Mouse (Mus musculus): ENCODE results near the gene Zswim1. TPM values are rescaled to one million over a fixed set of nuclear protein-coding genes. Genes with fewer than 3 reads are reported as not detected.

Zswim1 gene
- total RNA-seq, 1 experiment: 21.5 TPM

DNA sequence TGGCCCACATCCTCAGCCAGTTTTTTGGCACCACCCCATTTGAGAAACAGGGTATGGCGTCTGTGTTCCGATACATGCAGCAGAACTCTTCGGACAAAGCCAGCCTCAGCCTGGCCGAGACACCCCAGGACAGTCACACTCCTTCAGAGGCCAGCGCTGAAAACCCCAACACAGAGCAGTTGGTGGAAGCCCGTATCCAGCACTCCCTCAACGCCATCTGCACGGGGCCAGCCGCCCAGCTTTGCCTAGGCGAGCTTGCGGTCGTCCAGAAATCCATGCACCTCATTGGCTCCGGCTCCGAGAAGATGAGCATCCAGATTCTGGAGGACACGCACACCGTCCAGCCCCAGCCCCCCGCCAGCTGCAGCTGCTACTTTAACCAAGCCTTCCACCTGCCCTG, 3.0 kb downstream of the Zswim1 start:
- no peak for TF ChIP-seq CHD2 (IDR thresholded peaks at IDR 0.05; ENCODE audit: low read depth, low read length)
- H3K9me3 ChIP-seq (ENCODE audit: control insufficient read depth, insufficient read depth, low read depth, low read length): no peaks in the 10 kb centered on the region
- peak overlapping the region; percentile 37 to 98 for H3K4me3 ChIP-seq (ENCODE audit: insufficient read depth in 1 of 2, low read depth in 1 of 2, low read length in 2 of 2, poor library complexity in 1 of 2, severe bottlenecking in 1 of 2)
- in situ Hi-C loops (cut with MboI; ENCODE audit: low sequenced_read_pairs in 2 of 2, unreplicated experiment in 2 of 2): no loop called here
- H3K27ac ChIP-seq (ENCODE audit: insufficient read depth, low read depth, low read length, poor library complexity, severe bottlenecking): no peak overlapping the region
- no peak for DNase-seq (ENCODE audit: low read depth, low spot score)
- H3K36me3 ChIP-seq (ENCODE audit: control insufficient read depth, insufficient read depth, low read length, poor library complexity, severe bottlenecking): peaks cover 43% of the 10 kb centered on the region
- H3K9ac ChIP-seq (ENCODE audit: insufficient read depth, low read depth, low read length, poor library complexity, severe bottlenecking): peak overlapping the region; percentile 48
- H3K4me1 ChIP-seq (ENCODE audit: control insufficient read depth in 2 of 2, insufficient read depth in 2 of 2, low read length in 2 of 2, poor library complexity in 1 of 2): peaks cover 6 to 38% of the 10 kb centered on the region in 2 experiments; a peak in 3 of 4 replicates

DNA sequence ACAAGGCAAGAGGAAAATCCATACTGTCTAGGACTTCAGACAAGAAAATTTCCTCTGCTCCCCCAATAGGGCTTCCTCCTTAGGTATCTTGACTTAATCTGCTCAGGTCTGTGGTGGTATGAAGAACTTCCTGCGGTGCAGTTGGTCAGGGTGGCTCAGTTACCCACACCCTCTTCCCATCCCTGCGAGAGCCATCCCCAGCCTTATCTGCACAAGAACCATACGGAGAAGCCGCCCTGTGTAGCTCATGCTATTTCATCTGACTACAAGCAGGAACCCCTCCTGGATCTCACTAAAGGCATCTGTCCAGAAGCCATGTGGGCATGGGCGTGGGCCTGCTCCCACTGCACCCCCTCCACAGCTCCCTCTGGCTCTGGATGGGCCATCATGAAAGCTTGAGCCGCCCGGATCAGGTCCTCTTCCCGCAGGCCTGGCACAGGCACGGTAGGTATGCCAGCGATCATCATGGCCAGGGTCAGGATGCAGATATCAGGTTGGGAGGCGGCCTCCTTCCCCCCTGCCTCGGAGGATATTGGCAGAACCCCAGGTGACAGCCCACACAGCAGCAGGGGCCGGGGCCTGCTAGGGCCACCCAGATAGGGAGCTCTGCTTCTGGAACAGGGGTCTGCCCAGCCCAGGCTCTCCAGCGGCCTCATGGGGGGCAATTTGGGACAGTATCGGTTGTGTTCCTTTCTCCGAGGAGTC, 4.8 kb downstream of the Zswim1 start:
- Histone ChIP-seq H3K4me1 (ENCODE audit: control insufficient read depth in 2 of 2, insufficient read depth in 2 of 2, low read length in 2 of 2, poor library complexity in 1 of 2) (peaks cover 6 to 29% of the 10 kb centered on the region in 2 experiments; a peak in 3 of 4 replicates), H3K27ac (ENCODE audit: insufficient read depth, low read depth, low read length, poor library complexity, severe bottlenecking) (no peak overlapping the region; the same call in 1 of the 2 replicates), H3K9ac (ENCODE audit: insufficient read depth, low read depth, low read length, poor library complexity, severe bottlenecking) (peak overlapping the region; percentile 33), H3K4me3 (ENCODE audit: insufficient read depth in 1 of 2, low read depth in 1 of 2, low read length in 2 of 2, poor library complexity in 1 of 2, severe bottlenecking in 1 of 2) (peak overlapping the region in 1 of 2 experiments; percentile 21; a peak in 1 of 4 replicates), H3K36me3 (ENCODE audit: control insufficient read depth, insufficient read depth, low read length, poor library complexity, severe bottlenecking) (peaks cover 39% of the 10 kb centered on the region), H3K9me3 (ENCODE audit: control insufficient read depth, insufficient read depth, low read depth, low read length) (no peaks in the 10 kb centered on the region)
- TF ChIP-seq HCFC1 (IDR thresholded peaks at IDR 0.05; ENCODE audit: borderline replicate concordance, insufficient read depth, low read length) (no peak), MAFK (IDR thresholded peaks at IDR 0.05; ENCODE audit: insufficient read depth, low read depth, low read length) (no peak), ZNF384 (IDR thresholded peaks at IDR 0.05; ENCODE audit: low read depth, low read length) (no peak), CHD2 (IDR thresholded peaks at IDR 0.05; ENCODE audit: low read depth, low read length) (no peak), ZC3H11A (IDR thresholded peaks at IDR 0.05; ENCODE audit: borderline replicate concordance, low read depth, low read length) (no peak)
- in situ Hi-C loops (cut with MboI; ENCODE audit: low sequenced_read_pairs in 2 of 2, unreplicated experiment in 2 of 2): no loop called here
- no peak for DNase-seq (ENCODE audit: low read depth, low spot score)

DNA sequence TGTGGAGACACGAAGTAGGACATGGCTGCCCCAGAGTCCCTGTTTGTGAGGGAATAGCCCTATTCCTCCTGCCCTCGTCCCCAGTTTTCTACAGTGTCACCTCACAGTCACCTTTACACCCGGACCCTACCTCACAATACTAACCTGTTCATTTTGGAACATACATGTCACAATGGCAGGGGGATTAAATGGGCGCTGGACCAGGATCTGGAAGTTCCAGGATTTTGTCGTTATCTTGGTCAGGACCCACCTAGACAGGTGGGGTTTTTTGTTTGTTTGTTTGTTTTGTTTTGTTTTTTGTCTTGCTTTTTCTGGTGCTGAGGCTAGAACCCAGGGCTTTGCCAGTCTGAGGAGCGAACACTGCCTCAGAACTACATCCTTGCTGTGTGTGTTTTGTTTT, 6.0 kb downstream of the Zswim1 start, which contains the start of gene Spata25:
Gene Spata25 (minus strand): TSS at position 101 of the 400 bp plus-strand sequence.
- Histone ChIP-seq H3K9me3 (ENCODE audit: control insufficient read depth, insufficient read depth, low read depth, low read length) (no peaks in the 10 kb centered on the region), H3K4me3 (ENCODE audit: insufficient read depth in 1 of 2, low read depth in 1 of 2, low read length in 2 of 2, poor library complexity in 1 of 2, severe bottlenecking in 1 of 2) (peak within 1 kb of the TSS in 1 of 2 experiments; percentile 21; a peak in 1 of 4 replicates), H3K27ac (ENCODE audit: insufficient read depth, low read depth, low read length, poor library complexity, severe bottlenecking) (peak within 1 kb of the TSS; percentile 54), H3K9ac (ENCODE audit: insufficient read depth, low read depth, low read length, poor library complexity, severe bottlenecking) (peak within 1 kb of the TSS; percentile 33), H3K4me1 (ENCODE audit: control insufficient read depth in 2 of 2, insufficient read depth in 2 of 2, low read length in 2 of 2, poor library complexity in 1 of 2) (peaks cover 6 to 29% of the 10 kb centered on the region in 2 experiments; a peak in 3 of 4 replicates), H3K36me3 (ENCODE audit: control insufficient read depth, insufficient read depth, low read length, poor library complexity, severe bottlenecking) (peaks cover 39% of the 10 kb centered on the region)
- TF ChIP-seq MAFK (IDR thresholded peaks at IDR 0.05; ENCODE audit: insufficient read depth, low read depth, low read length): no peak
- no peak for TF ChIP-seq HCFC1 (IDR thresholded peaks at IDR 0.05; ENCODE audit: borderline replicate concordance, insufficient read depth, low read length)
- no peak for TF ChIP-seq ZC3H11A (IDR thresholded peaks at IDR 0.05; ENCODE audit: borderline replicate concordance, low read depth, low read length)
- TF ChIP-seq CHD2 (IDR thresholded peaks at IDR 0.05; ENCODE audit: low read depth, low read length): no peak
- TF ChIP-seq ZNF384 (IDR thresholded peaks at IDR 0.05; ENCODE audit: low read depth, low read length): no peak
- in situ Hi-C loops (cut with MboI; ENCODE audit: low sequenced_read_pairs in 2 of 2, unreplicated experiment in 2 of 2): no loop called here
- no peak for DNase-seq (ENCODE audit: low read depth, low spot score)

DNA sequence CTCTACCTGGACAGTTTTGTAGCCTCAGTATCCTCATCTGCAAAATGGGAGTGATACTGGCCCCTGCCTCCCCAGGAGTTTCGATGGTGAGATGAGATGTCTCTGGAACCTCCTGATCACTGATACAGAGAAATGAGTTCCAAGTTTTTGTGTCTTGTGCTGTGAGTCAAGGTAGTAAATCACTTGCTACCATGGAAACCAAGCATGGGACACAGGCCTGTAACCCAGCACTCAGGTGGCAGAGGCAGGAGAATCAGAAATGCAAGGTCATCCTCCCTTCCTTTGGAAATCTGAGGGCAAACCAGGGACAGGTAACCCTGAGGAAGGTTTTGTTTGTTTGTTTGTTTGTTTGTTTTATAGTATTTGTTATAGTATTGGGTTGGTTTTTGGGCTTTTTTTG, 6.6 kb downstream of the Zswim1 start:
- peaks cover 6 to 29% of the 10 kb centered on the region in 2 experiments; a peak in 3 of 4 replicates for H3K4me1 ChIP-seq (ENCODE audit: control insufficient read depth in 2 of 2, insufficient read depth in 2 of 2, low read length in 2 of 2, poor library complexity in 1 of 2)
- peak overlapping the region; percentile 54 for H3K27ac ChIP-seq (ENCODE audit: insufficient read depth, low read depth, low read length, poor library complexity, severe bottlenecking)
- no peak for DNase-seq (ENCODE audit: low read depth, low spot score)
- no peaks in the 10 kb centered on the region for H3K9me3 ChIP-seq (ENCODE audit: control insufficient read depth, insufficient read depth, low read depth, low read length)
- TF ChIP-seq MAFK (IDR thresholded peaks at IDR 0.05; ENCODE audit: insufficient read depth, low read depth, low read length): no peak
- TF ChIP-seq ZC3H11A (IDR thresholded peaks at IDR 0.05; ENCODE audit: borderline replicate concordance, low read depth, low read length): no peak
- no peak for TF ChIP-seq ZNF384 (IDR thresholded peaks at IDR 0.05; ENCODE audit: low read depth, low read length)
- TF ChIP-seq HCFC1 (IDR thresholded peaks at IDR 0.05; ENCODE audit: borderline replicate concordance, insufficient read depth, low read length): no peak
- no peak for TF ChIP-seq CHD2 (IDR thresholded peaks at IDR 0.05; ENCODE audit: low read depth, low read length)
- no peak overlapping the region for H3K9ac ChIP-seq (ENCODE audit: insufficient read depth, low read depth, low read length, poor library complexity, severe bottlenecking)
- in situ Hi-C loops (cut with MboI; ENCODE audit: low sequenced_read_pairs in 2 of 2, unreplicated experiment in 2 of 2): no loop called here
- H3K4me3 ChIP-seq (ENCODE audit: insufficient read depth in 1 of 2, low read depth in 1 of 2, low read length in 2 of 2, poor library complexity in 1 of 2, severe bottlenecking in 1 of 2): no peak overlapping the region
- peaks cover 39% of the 10 kb centered on the region for H3K36me3 ChIP-seq (ENCODE audit: control insufficient read depth, insufficient read depth, low read length, poor library complexity, severe bottlenecking)

All from ES-E14 (cell line).